Mouse (Mus musculus) testis, adult 2 months (tissue): Measurements from ENCODE around the gene Fgf10.

Experiments used
- CTCF ChIP-seq: fragments of 200-500 bp; IDR thresholded peaks from 2 replicates; pipeline ENCODE4 v1.5.1; 2012; ENCODE audit warnings: low read depth, mild to moderate bottlenecking, inconsistent platforms, low read length, moderate library complexity; ENCODE audit not compliant: control insufficient read depth, insufficient read depth, insufficient replicate concordance
- POLR2A ChIP-seq: fragments of 200-500 bp; IDR thresholded peaks from 2 replicates; pipeline ENCODE4 v1.6.1; 2012; ENCODE audit warnings: low read depth, mild to moderate bottlenecking, inconsistent platforms, low read length, moderate library complexity; ENCODE audit not compliant: control insufficient read depth

DNA sequence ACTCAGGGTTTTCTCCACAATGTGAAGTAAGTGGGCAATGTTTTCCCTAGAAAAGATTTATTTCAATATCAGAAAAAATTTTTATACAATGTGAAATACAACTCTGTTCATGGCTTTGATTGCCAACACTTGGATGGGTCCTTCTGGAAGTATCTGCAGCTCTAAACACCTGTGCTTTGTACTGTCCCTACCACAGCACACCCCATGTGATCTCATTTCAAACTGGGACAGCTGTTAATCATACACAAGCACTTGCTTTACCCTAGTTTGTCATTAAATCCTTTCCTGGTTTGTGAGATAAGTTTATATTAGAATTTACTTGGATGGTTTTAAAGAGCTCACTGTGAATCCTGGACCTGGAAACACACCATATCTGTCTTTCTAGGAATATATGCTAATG, 102.6 kb downstream of the Fgf10 start:
- TF ChIP-seq CTCF = no peak
- no peak for TF ChIP-seq POLR2A
